Mouse (Mus musculus) liver, adult 2 months (tissue): ENCODE measurements around the gene Gm39653. TPM values are rescaled to one million over a fixed set of nuclear protein-coding genes. Genes with fewer than 3 reads are reported as not detected.

Experiments
- DNase-seq: peaks from one replicate; pipeline ENCODE4 v3.0.0-alpha.2; 2011; ENCODE audit warnings: low read depth, low spot score; ENCODE audit errors: extremely low read depth
- H3K27ac ChIP-seq: fragments of 200-500 bp; replicated peaks from 2 replicates; pipeline ENCODE4 v1.5.1; 2012; ENCODE audit warnings: low read depth, mild to moderate bottlenecking, control low read depth, inconsistent platforms, low read length; ENCODE audit not compliant: insufficient read depth
- H3K27me3 ChIP-seq: fragments of 200-500 bp; 2 replicates; pipeline ENCODE4 v1.6.1; 2012; ENCODE audit warnings: mild to moderate bottlenecking, moderate library complexity, low read length, inconsistent platforms; ENCODE audit not compliant: control insufficient read depth, insufficient read depth
- H3K36me3 ChIP-seq: fragments of 200-500 bp; 2 replicates; pipeline ENCODE4 v1.6.1; 2012; ENCODE audit warnings: low read length, inconsistent platforms; ENCODE audit not compliant: control insufficient read depth, insufficient read depth
- H3K4me1 ChIP-seq: fragments of 200-500 bp; 2 replicates; pipeline ENCODE4 v1.6.1; 2011; ENCODE audit warnings: low read length; ENCODE audit not compliant: control insufficient read depth, insufficient read depth
- H3K4me3 ChIP-seq: fragments of 200-500 bp; 2 replicates; pipeline ENCODE4 v1.5.1; 2011; ENCODE audit warnings: low read depth, mild to moderate bottlenecking, control low read depth, low read length, moderate library complexity; ENCODE audit not compliant: insufficient read depth
- H3K79me2 ChIP-seq: fragments of 200-500 bp; 2 replicates; pipeline ENCODE4 v1.6.1; 2012; ENCODE audit warnings: inconsistent platforms, mild to moderate bottlenecking, low read length, moderate library complexity; ENCODE audit not compliant: control insufficient read depth, insufficient read depth
- H3K9ac ChIP-seq: fragments of 200-500 bp; 2 replicates; pipeline ENCODE4 v1.6.1; 2012; ENCODE audit warnings: low read depth, mild to moderate bottlenecking, control low read depth, inconsistent platforms, low read length
- CTCF ChIP-seq: fragments of 200-500 bp; IDR thresholded peaks from 2 replicates; pipeline ENCODE4 v1.5.1; 2011; ENCODE audit warnings: low read depth, low read length, control low read depth
- POLR2A ChIP-seq: fragments of 200-500 bp; IDR thresholded peaks from 2 replicates; pipeline ENCODE4 v1.6.1; 2011; ENCODE audit warnings: low read length, control low read depth; ENCODE audit not compliant: insufficient read depth; ENCODE audit errors: extremely low read depth
- WGBS: fragments of 180-500 bp; shearing (Covaris S2); methylation state at CpG from one replicate; pipeline ENCODE4 v1.1.7; 2018; 5-methylcytosine and 5-hydroxymethylcytosine counted together
- polyA plus RNA-seq: library from polyadenylated mRNA; depleted of rRNA; stranded (reverse); fragments of >200 nt; gene quantifications from 2 replicates; pipeline ENCODE4 v1.2.3, GENCODE M21; 2012; rRNA removed
- total RNA-seq: library from RNA; depleted of rRNA; stranded (reverse); fragments of >200 nt; gene quantifications from 2 replicates; pipeline ENCODE4 v1.2.3, GENCODE M21; 2014; rRNA removed

The Gm39653 gene
- total RNA-seq (not detected in 2 replicates), polyA plus RNA-seq (not detected in 2 replicates)

DNA sequence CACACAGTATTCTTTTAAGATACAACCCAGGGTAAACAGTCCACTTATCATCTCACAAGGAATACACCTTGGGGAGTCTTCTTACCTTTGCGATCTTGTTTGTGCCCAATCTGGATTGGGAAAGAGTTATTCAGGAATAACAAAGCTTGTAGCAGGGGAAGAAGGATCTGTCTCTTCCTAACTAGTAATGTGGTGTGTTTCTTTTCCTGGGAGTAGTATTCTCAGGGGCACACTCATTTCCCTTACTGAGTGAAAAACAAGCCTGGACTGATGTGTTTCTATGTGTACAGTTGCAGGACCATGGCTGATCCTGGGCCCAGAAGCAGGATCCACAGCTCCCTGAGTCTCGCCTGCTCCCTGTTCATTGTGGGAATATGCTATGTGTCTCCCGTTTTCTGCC is at the start of gene Gm39653:
TSS of gene Gm39653 (plus strand) at position 301 of the 400 bp plus-strand sequence.
- Histone ChIP-seq H3K27me3 (no peaks in the 10 kb centered on the region; the same call in 1 of the 2 replicates), H3K79me2 (no peaks in the 10 kb centered on the region), H3K36me3 (no peaks in the 10 kb centered on the region), H3K4me1 (no peaks in the 10 kb centered on the region), H3K9ac (no peak within 1 kb of the TSS), H3K27ac (no peak within 1 kb of the TSS), H3K4me3 (no peak within 1 kb of the TSS)
- 75% methylated on average over 3 of the region's 3 CpGs for WGBS
- TF ChIP-seq CTCF (no peak), POLR2A (no peak)
- DNase-seq: no peak

DNA sequence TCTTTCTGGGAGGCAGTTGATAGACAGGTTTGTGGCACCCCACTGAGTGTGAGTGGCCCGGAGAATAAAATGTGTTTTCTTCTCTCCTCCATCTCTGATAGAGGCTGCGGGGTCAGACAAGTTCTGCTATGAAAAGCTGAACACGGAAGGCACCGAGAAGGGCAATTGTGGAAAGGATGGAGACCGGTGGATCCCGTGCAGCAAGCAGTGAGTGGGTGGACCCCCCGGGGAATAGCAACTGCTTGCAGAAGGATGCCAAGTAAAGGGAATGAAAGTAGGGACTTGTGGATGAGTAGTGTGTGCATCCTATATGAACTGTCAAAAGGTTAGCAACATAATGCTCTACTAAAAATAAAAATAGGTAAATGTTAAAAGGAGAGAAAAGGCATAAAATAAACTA is 49.3 kb upstream of the Gm39653 start:
- H3K27me3 ChIP-seq: no peaks in the 10 kb centered on the region
- H3K4me3 ChIP-seq: no peak overlapping the region
- no peak overlapping the region for H3K27ac ChIP-seq
- no peaks in the 10 kb centered on the region for H3K4me1 ChIP-seq
- WGBS: 43% methylated on average over 7 of the region's 7 CpGs
- H3K9ac ChIP-seq: no peak overlapping the region
- H3K36me3 ChIP-seq: no peaks in the 10 kb centered on the region
- TF ChIP-seq CTCF: no peak
- TF ChIP-seq POLR2A: no peak
- no peak for DNase-seq
- no peaks in the 10 kb centered on the region for H3K79me2 ChIP-seq

DNA sequence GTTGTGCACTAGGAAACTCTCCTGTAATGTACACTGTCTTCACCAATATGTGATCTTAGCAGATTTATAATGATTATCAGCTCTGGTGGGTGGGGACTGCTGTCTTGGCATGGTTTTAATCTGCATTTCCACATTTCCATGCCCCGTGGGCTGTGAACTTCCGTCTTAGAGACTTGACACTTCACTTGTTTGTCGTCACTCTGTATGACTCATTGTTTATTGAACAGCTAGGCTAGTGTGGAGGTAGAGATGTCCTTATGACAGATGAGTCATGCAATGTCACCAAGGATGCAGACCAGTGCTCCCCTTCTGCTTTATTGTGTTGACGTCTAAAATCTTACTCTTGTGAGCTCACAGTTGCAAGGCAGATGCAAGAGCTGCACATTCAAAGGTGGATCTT is 48.7 kb upstream of the Gm39653 start:
- Histone ChIP-seq H3K4me3 (no peak overlapping the region), H3K27me3 (no peaks in the 10 kb centered on the region), H3K79me2 (no peaks in the 10 kb centered on the region), H3K36me3 (no peaks in the 10 kb centered on the region), H3K4me1 (no peaks in the 10 kb centered on the region), H3K27ac (no peak overlapping the region), H3K9ac (no peak overlapping the region)
- DNase-seq: peak; percentile 17
- 61% methylated on average over 4 of the region's 4 CpGs for WGBS
- no peak for TF ChIP-seq CTCF
- no peak for TF ChIP-seq POLR2A

DNA sequence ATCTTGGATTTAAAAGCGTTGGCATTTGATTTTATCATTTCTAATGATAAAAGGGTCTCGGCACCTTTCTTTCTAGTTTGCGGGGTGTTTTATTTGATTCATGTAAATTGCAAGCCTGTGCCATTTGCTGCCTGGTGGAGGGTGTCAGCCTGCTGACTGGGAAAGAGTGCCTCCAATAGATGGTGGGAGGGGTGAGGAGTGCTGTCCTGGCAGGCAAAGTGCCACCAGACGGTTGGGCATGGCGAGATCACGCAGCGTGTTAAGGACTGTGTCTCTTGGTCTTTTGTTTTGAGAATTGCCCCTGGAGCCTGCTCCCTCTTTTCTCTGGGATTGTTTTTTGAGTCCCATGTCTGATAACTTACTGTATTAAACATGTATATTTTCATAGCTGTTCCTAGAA is 43.5 kb upstream of the Gm39653 start:
- TF ChIP-seq POLR2A: no peak
- no peak for TF ChIP-seq CTCF
- no peaks in the 10 kb centered on the region for H3K36me3 ChIP-seq
- 93% methylated on average over 7 of the region's 7 CpGs for WGBS
- no peaks in the 10 kb centered on the region for H3K27me3 ChIP-seq
- no peak for DNase-seq
- no peaks in the 10 kb centered on the region for H3K4me1 ChIP-seq
- no peaks in the 10 kb centered on the region for H3K79me2 ChIP-seq
- no peak overlapping the region for H3K27ac ChIP-seq
- no peak overlapping the region for H3K4me3 ChIP-seq
- no peak overlapping the region for H3K9ac ChIP-seq

DNA sequence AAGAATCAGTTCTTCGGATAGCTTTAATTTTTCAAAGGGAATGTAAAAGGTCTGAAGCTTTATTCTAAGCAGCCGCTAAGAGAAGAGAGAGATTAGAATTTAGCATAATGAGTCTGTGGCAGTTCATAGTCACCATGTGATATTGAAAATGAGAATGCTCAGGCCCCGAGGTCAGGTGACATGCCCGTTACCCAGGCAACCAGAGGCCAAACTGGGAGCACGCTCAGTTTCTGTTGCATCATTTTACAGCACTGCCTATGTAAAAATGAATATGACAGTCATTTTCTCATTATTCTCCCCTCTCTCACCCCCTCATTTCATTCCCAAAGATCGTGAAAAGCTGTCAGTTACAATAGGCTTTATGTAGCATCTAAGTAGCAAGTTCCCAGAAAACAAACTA is 42.3 kb upstream of the Gm39653 start:
- Histone ChIP-seq H3K4me1 (no peaks in the 10 kb centered on the region), H3K4me3 (no peak overlapping the region), H3K27ac (no peak overlapping the region), H3K79me2 (no peaks in the 10 kb centered on the region), H3K27me3 (no peaks in the 10 kb centered on the region), H3K36me3 (no peaks in the 10 kb centered on the region), H3K9ac (no peak overlapping the region)
- 68% methylated on average over 6 of the region's 6 CpGs for WGBS
- TF ChIP-seq CTCF: no peak
- TF ChIP-seq POLR2A: no peak
- DNase-seq: no peak

DNA sequence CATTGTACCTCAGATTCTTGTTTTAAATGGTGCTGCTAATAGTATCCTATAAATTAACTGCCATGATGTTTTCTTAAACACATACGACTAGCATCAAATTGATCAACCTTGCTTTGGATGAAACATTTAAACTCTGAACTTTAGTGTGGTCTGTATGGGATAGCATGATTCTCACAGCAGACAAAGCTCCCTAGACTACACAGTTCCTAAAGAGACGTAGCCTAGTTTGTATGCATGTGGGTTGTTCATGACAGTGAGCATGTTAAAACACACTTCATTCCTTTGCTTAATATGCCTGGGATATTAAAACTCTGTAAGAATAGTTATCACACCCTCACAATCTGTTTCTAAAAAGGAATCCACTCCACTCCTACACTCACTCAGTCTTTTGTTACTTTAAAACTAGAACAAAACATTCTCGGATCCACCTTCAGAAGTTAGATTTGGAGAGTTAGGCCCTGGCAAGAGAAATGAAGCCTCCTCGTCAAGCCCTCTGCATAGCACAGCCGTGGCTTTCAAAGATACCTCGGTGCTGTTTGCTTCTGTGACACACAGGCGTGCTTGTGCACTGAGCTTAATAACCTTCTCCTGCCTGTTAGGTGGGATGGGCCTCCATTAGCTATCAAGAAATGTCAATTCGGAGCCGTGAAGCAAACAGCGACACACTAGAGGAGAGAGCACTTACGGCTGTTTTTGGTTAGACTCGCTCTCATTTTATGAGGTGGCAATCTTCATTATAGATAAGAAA is 41.7 kb upstream of the Gm39653 start:
- TF ChIP-seq POLR2A: no peak
- TF ChIP-seq CTCF: no peak
- Histone ChIP-seq H3K4me3 (no peak overlapping the region), H3K27ac (no peak overlapping the region), H3K27me3 (no peaks in the 10 kb centered on the region), H3K9ac (no peak overlapping the region), H3K79me2 (no peaks in the 10 kb centered on the region), H3K4me1 (no peaks in the 10 kb centered on the region), H3K36me3 (no peaks in the 10 kb centered on the region)
- WGBS: 72% methylated on average over 12 of the region's 12 CpGs
- no peak for DNase-seq
